Mouse (Mus musculus) hindbrain, embryonic 10.5 days (tissue): ENCODE measurements at regions not wholly inside any gene's neighbourhood (a gene's known extent, or its start where the extent isn't known, plus 50 kb on each side); places are given as distances from the start of the nearest gene placed in this dataset.

Source experiments
- DNase-seq: peaks from one replicate; pipeline ENCODE4 v3.0.0-alpha.2; 2017; ENCODE audit warnings: low spot score
- H3K27ac ChIP-seq: fragments of 300-500 bp; sonication (generic); 2 replicates; pipeline ENCODE4 v1.5.1; 2016; ENCODE audit warnings: mild to moderate bottlenecking, moderate library complexity
- H3K27me3 ChIP-seq: fragments of 300-500 bp; sonication (generic); 2 replicates; pipeline ENCODE4 v1.6.1; 2016; ENCODE audit warnings: mild to moderate bottlenecking; ENCODE audit not compliant: poor library complexity, insufficient read depth, severe bottlenecking
- H3K36me3 ChIP-seq: fragments of 300-500 bp; sonication (generic); 2 replicates; pipeline ENCODE4 v1.6.1; 2016; ENCODE audit warnings: mild to moderate bottlenecking, moderate library complexity
- H3K4me1 ChIP-seq: fragments of 300-500 bp; sonication (generic); replicated peaks from 2 replicates; pipeline ENCODE4 v1.6.1; 2016; ENCODE audit warnings: mild to moderate bottlenecking
- H3K4me3 ChIP-seq: fragments of 300-500 bp; sonication (generic); 2 replicates; pipeline ENCODE4 v1.5.1; 2016; ENCODE audit warnings: mild to moderate bottlenecking, moderate library complexity
- H3K9me3 ChIP-seq: fragments of 300-500 bp; sonication (generic); 2 replicates; pipeline ENCODE4 v1.6.1; 2016; ENCODE audit warnings: mild to moderate bottlenecking, moderate library complexity
- WGBS: fragments of 180-500 bp; shearing (Covaris S2); methylation state at CpG from one replicate; pipeline ENCODE4 v1.1.7; 2016; 5-methylcytosine and 5-hydroxymethylcytosine counted together

DNA sequence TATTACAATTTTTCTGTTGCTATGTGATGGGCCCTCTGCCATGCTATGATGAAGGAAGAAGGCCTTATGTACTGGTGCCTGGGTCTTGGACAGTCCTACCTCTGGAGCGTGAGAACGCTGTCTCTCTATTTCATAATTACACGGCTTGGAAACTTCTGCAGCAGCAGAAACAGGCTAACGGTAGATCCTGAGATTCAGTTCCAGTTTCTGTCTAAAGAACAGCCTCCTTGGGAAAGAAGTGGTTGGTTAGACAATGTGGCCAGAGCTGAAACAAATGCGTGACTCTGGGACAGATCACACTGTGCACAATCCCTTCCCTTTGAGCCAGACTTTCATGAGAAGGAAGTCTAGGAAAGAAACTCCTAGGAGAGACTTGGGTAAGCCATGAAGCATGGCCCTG, 80.7 kb upstream of the Lclat1 start:
- Histone ChIP-seq H3K9me3 (0 out of 2 replicates have a peak, but pooled peaks cover 3% of the 10 kb centered on the region), H3K4me1 (peaks cover 6% of the 10 kb centered on the region; the same call in 1 of the 2 replicates), H3K36me3 (no peaks in the 10 kb centered on the region), H3K4me3 (no peak overlapping the region), H3K27ac (no peak overlapping the region), H3K27me3 (no peaks in the 10 kb centered on the region)
- 94% methylated on average over 5 of the region's 5 CpGs for WGBS
- no peak for DNase-seq

DNA sequence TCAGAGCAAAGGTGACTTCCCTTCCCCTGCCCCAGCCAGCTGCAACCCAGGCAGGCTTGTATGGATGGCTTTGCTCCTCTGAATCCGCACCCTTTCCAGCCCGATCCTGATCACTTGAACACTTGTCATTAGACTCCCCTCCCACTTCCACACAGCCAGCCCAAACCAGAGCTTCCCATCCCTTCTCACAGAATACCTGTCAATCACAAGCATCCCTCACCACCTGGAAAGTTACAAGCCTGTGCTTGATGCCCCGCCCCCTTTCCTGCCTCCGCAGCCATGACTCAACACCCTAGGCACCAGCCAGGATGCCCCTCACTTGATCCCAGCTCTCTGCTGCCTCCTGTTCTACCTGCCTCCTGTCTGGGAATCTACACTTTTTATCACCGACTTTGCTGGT, 76.0 kb upstream of the Lclat1 start:
- Histone ChIP-seq H3K27me3 (no peaks in the 10 kb centered on the region), H3K36me3 (no peaks in the 10 kb centered on the region), H3K9me3 (0 out of 2 replicates have a peak, but pooled peaks cover 3% of the 10 kb centered on the region), H3K4me3 (no peak overlapping the region), H3K4me1 (peaks cover 23% of the 10 kb centered on the region), H3K27ac (no peak overlapping the region)
- no peak for DNase-seq
- WGBS, result 67% methylated on average over 5 of the region's 5 CpGs

DNA sequence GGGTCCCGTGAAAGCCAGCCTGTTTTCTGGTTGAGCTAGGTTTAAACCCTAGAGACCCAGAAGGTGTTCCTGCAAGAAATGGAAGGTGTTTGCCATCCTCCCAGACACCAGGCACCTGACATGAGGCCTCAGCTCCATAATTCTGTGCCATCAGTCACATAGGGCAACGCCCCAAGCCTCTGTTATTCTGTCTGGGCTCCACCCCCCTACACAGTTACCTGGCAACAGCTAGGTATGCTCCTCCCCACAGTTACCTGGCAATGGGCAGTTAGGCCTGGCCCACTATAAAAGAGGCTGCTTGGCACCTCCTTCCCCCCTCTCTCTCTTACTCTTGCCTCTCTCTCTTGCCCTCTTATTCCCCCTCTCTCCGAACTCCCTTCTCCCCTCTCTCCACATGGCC, 75.5 kb upstream of the Lclat1 start:
- H3K27ac ChIP-seq, result no peak overlapping the region
- no peak overlapping the region for H3K4me3 ChIP-seq
- no peak for DNase-seq
- WGBS, result 74% methylated on average over 3 of the region's 3 CpGs
- 0 out of 2 replicates have a peak, but pooled peaks cover 3% of the 10 kb centered on the region for H3K9me3 ChIP-seq
- peaks cover 23% of the 10 kb centered on the region for H3K4me1 ChIP-seq
- no peaks in the 10 kb centered on the region for H3K27me3 ChIP-seq
- H3K36me3 ChIP-seq, result no peaks in the 10 kb centered on the region

DNA sequence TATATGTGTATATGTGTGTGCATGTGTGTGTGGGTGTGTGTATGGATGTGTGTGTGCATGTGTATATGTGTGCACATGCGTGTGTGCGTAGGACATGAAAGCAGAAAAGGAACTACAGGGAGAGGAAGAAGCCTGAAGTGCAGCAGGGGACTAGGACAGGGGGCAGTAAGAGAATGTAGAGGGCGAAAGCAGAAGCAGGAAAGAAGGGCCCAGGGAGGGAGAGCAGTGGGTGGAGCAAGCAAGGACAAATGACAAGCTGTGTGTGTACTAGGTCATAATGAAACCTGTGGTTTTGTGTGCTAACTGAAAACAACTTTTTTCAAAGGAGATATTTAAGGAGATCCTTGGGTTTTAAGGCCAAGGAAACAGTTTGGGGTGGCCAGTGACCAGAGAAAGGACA, 73.4 kb upstream of the Lclat1 start:
- no peak overlapping the region for H3K27ac ChIP-seq
- WGBS, result 82% methylated on average over 3 of the region's 3 CpGs
- no peaks in the 10 kb centered on the region for H3K27me3 ChIP-seq
- no peak overlapping the region for H3K4me3 ChIP-seq
- no peak for DNase-seq
- H3K9me3 ChIP-seq, result no peaks in the 10 kb centered on the region
- H3K36me3 ChIP-seq, result no peaks in the 10 kb centered on the region
- H3K4me1 ChIP-seq, result peaks cover 23% of the 10 kb centered on the region

DNA sequence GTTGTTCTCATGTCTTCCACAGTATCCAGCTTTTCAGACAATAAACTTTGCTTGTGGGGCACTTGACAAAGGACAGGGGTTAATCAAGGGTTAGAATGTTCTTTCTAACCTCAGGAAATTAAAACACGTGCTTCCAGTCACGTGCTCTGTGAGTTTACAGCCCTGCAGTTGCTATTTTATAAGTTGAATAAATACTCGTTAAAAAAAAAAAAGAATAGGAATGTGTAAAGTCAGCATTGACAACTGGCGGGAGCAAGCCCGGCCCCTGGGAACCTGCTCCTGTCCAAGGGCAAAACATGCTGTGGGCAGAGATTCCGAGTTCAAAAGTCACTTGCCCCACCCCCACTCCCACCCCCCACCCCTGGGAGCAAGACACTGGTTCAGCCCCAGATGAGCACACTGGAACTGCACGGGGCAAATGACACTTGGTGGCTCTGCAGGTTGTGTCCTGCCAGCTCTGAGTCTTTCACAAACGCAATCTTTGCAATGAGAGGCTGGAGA, 72.8 kb upstream of the Lclat1 start:
- Histone ChIP-seq H3K27me3 (no peaks in the 10 kb centered on the region), H3K4me1 (peaks cover 23% of the 10 kb centered on the region), H3K9me3 (no peaks in the 10 kb centered on the region), H3K36me3 (no peaks in the 10 kb centered on the region), H3K27ac (no peak overlapping the region), H3K4me3 (no peak overlapping the region)
- 34% methylated on average over 8 of the region's 8 CpGs for WGBS
- DNase-seq, result no peak

DNA sequence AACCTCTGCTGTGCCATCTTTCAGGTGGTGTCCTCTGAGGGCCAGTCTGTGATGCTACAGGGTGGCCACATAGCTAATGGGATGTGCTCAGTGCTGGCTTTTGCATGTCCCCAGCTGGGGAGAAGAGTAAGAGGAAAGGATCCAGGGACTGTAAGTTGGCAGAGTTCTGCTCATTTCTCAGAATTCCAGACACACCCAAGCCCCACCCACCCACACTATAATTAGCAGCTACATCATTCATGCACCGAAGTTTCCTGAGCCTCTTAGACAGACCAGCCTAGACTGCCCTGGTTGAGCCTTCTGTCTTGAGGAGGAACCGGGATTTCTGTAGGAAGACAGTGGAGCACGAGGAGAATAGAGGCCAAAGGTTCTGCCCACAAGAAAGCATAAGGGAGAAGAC, 70.9 kb upstream of the Lclat1 start:
- no peak for DNase-seq
- 72% methylated on average over 3 of the region's 3 CpGs for WGBS
- Histone ChIP-seq H3K4me1 (peaks cover 23% of the 10 kb centered on the region), H3K9me3 (no peaks in the 10 kb centered on the region), H3K27ac (no peak overlapping the region), H3K36me3 (no peaks in the 10 kb centered on the region), H3K4me3 (no peak overlapping the region), H3K27me3 (no peaks in the 10 kb centered on the region)

DNA sequence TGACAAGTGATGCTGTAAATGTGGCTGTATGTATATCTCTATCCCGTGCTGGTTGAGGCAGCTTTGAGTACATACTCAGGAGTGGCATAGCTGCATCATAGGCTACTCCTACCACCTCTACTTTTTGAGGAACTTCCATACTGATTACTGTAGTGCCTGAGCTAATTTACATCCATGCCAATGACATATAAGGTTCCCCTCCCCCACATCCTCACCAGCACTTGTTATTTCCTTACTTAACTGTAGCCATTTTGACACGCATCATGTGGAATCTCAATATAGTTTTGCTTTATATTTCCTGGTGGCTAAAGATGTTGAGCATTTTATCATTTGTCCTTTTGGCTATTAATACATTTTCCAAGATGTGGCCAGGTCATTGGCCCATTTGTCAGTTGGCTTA, 69.2 kb upstream of the Lclat1 start:
- Histone ChIP-seq H3K36me3 (no peaks in the 10 kb centered on the region), H3K27ac (no peak overlapping the region), H3K4me1 (peaks cover 18% of the 10 kb centered on the region), H3K27me3 (no peaks in the 10 kb centered on the region), H3K9me3 (no peaks in the 10 kb centered on the region), H3K4me3 (no peak overlapping the region)
- no peak for DNase-seq
- 87% methylated on average over 2 of the region's 2 CpGs for WGBS

DNA sequence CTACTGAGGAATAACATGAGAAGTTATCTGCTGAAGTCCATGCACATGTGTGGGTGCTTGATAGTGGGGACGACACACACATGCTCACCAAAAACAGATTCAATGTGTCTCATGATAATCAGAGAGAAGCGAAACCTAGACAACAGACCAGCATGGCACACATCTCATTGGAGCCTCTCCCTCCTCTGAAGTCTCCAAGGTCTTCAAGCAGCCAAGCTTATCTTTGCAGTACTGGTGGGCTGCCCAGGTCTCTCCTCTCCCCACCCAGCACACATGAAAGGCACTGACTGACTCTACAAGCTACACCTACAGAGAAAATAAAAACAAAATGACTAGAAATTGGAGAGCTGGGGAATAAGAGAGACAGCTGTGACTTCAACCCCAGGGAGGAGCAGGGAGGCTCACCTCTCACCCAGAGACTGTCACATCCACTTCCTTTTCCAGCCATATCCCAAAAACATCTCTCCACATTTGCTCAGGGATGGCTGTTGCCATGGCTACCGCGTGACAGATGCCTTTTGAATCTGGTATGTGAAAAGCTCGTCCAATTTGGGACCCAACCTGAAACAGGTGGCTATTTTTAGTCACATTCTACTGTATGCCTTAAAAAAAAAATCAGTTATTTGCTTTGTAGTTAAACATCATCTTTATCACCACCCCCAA, 62.7 kb upstream of the Lclat1 start:
- DNase-seq, result no peak
- no peaks in the 10 kb centered on the region for H3K9me3 ChIP-seq
- H3K36me3 ChIP-seq, result no peaks in the 10 kb centered on the region
- H3K4me1 ChIP-seq, result no peaks in the 10 kb centered on the region
- H3K27ac ChIP-seq, result no peak overlapping the region
- no peak overlapping the region for H3K4me3 ChIP-seq
- H3K27me3 ChIP-seq, result no peaks in the 10 kb centered on the region
- WGBS, result 84% methylated on average over 5 of the region's 5 CpGs

DNA sequence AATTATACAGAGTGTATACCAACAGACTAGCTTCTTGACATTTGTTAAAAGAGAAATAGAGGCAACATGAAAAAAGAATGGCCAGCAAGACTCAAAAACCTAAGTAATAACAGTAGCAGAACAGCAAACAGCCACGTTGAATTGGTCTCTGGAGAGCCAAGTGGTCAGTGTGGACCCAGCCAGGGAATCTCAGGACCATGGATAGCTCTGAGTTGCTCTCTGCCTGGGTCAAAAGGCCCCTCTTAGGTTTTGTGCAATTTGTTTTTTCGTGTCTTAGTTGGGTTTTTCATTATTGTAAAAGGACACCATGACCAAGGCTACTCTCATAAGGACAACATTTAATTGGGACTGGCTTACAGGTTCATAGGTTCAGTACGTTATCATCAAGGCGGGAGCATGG, 60.8 kb upstream of the Lclat1 start:
- H3K27ac ChIP-seq, result no peak overlapping the region
- WGBS, result 67% methylated on average over 4 of the region's 4 CpGs
- no peak for DNase-seq
- H3K4me3 ChIP-seq, result no peak overlapping the region
- H3K36me3 ChIP-seq, result no peaks in the 10 kb centered on the region
- no peaks in the 10 kb centered on the region for H3K9me3 ChIP-seq
- H3K4me1 ChIP-seq, result no peaks in the 10 kb centered on the region
- no peaks in the 10 kb centered on the region for H3K27me3 ChIP-seq

DNA sequence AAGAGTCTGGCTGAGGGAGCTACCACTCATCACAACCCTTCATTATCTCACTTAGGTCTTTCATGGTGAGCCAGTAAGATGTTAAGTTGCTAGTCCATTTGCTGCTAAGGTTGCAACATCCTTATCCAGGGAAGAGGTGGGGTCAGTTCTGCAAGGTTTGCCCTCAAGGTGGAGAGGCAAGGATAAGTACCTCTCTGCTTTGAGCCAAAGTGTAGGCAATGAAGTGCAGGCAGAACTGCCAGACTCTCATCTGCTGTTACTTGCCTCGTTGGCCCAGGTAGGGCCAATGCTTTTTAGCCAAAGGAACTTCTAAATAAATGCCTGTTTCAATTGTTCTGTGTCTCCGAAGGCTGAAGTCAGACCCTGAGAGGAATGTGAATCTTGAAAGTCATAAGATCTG, 59.6 kb upstream of the Lclat1 start:
- 79% methylated on average over 2 of the region's 2 CpGs for WGBS
- H3K27ac ChIP-seq, result no peak overlapping the region
- no peak for DNase-seq
- H3K4me1 ChIP-seq, result no peaks in the 10 kb centered on the region
- H3K9me3 ChIP-seq, result no peaks in the 10 kb centered on the region
- no peaks in the 10 kb centered on the region for H3K36me3 ChIP-seq
- no peak overlapping the region for H3K4me3 ChIP-seq
- H3K27me3 ChIP-seq, result no peaks in the 10 kb centered on the region

DNA sequence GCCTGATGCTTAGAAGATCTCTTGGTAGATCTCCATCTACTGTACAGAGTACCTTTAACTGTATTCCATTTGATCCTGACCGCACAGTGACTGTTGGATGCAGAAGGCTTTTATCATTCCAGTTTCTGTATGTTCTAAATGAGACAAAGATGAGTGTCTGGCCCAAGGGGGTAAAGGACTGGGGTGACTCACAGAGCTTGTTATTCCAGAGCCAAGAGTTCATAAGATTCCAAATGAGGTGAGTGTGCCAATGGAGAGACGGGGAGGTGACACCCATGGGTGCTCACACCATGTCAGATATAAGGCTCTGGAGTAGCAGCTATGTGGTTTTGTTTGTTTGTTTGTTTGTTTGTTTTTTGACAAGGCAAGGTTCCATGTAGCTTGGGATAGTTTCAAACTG, 54.8 kb upstream of the Lclat1 start:
- WGBS, result 97% methylated on average over 2 of the region's 2 CpGs
- Histone ChIP-seq H3K9me3 (no peaks in the 10 kb centered on the region), H3K4me1 (peaks cover 3% of the 10 kb centered on the region; the same call in 1 of the 2 replicates), H3K27me3 (peaks cover 3% of the 10 kb centered on the region; the same call in 1 of the 2 replicates), H3K27ac (no peak overlapping the region), H3K36me3 (no peaks in the 10 kb centered on the region), H3K4me3 (no peak overlapping the region)
- DNase-seq, result no peak

DNA sequence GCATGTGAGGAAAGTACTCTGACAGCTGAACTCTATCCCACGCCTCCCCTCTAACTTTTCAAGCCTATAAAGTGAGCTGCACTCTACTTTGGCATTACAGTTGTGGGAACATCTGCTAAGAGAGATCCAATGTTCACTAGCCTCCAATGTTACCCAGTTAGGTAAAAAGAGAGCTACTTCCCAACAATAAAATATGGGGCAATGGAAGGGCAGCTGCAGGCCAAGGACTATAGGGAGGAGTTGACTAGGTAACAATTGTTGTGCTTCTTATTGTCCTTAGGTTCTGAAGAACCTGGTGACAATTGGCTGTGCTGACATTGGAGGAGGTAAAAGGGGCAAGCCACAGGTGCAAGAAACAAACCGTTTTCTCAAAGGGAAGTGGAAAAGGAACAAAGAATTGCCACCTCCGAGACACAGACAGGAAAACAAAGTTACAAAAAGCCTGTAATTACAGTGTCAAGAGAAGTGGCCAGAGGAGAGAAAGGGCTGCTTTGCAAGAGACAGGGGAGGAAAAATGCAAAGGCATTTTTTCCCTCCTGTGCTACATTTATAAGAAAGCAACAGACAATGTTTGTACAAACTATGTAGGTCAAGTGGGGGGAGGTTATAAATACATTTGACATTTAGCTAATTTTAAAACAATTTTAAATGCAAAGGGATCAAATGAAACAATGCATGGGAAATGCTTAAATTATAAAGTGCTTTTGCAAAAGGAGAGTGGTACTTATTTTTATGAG, 54.1 kb upstream of the Lclat1 start:
- Histone ChIP-seq H3K4me1 (peaks cover 3% of the 10 kb centered on the region; the same call in 1 of the 2 replicates), H3K27me3 (peaks cover 6% of the 10 kb centered on the region; the same call in 1 of the 2 replicates), H3K9me3 (no peaks in the 10 kb centered on the region), H3K4me3 (no peak overlapping the region), H3K27ac (no peak overlapping the region), H3K36me3 (no peaks in the 10 kb centered on the region)
- no peak for DNase-seq
- WGBS, result 47% methylated on average over 3 of the region's 3 CpGs

DNA sequence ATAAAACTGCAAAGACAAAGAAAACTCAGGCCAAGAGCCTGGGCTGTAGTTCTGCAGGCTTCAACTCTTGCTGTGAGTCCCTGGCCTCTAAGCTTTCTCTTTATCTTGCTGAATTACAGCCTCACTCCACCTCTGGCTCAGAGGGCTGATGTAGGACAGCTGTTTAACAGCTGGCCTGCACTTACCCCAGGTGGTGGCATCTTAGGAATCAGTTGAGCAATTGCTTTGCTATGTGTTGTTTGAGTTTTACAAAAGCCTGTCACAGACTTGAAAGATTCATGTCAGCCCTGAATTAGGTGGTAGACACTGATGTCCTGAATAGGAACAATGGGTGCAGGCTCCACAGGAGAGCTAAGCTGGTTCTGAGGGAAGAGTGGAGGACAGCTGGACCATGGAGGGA, 53.6 kb upstream of the Lclat1 start:
- Histone ChIP-seq H3K4me1 (peaks cover 3% of the 10 kb centered on the region; the same call in 1 of the 2 replicates), H3K4me3 (no peak overlapping the region), H3K27ac (no peak overlapping the region), H3K9me3 (no peaks in the 10 kb centered on the region), H3K36me3 (no peaks in the 10 kb centered on the region), H3K27me3 (peaks cover 6% of the 10 kb centered on the region; the same call in 1 of the 2 replicates)
- DNase-seq, result no peak
